Mouse (Mus musculus) adrenal gland, postnatal 25 days (tissue): ENCODE results near the gene Sh2d3c. TPM values are rescaled to one million over a fixed set of nuclear protein-coding genes. Genes with fewer than 3 reads are reported as not detected.

ENCODE experiments used
- DNase-seq: peaks from one replicate; pipeline ENCODE4 v3.0.0; 2021; ENCODE audit warnings: mixed read lengths
- total RNA-seq: library from RNA; stranded (reverse); gene quantifications from 2 replicates; pipeline ENCODE4 v1.2.3, GENCODE M21; 2021

Gene Sh2d3c
- total RNA-seq, 1 experiment from 2014 or later = 23.7 TPM

GRCm38 (mm10) chr2:32699680-32700079 lies 21.2 kb upstream of the Sh2d3c start:
- DNase-seq = no peak

- DNase-seq = no peak
Observed at GRCm38 (mm10) chr2:32700966-32701743, 19.7 kb upstream of the Sh2d3c start.

GRCm38 (mm10) chr2:32703046-32703445 lies 17.8 kb upstream of the Sh2d3c start:
- DNase-seq = no peak

- no peak for DNase-seq
Observed at GRCm38 (mm10) chr2:32704021-32704421, 16.8 kb upstream of the Sh2d3c start, which contains the start of gene Fpgs. TSS of gene Fpgs (minus strand) at chr2:32704145.

- no peak for DNase-seq
Observed at GRCm38 (mm10) chr2:32705018-32705417, 15.8 kb upstream of the Sh2d3c start.

- DNase-seq = no peak
Observed at GRCm38 (mm10) chr2:32706971-32707370, 13.9 kb upstream of the Sh2d3c start.

- peak; percentile 59 for DNase-seq
Observed at GRCm38 (mm10) chr2:32708643-32709042, 12.2 kb upstream of the Sh2d3c start.

GRCm38 (mm10) chr2:32709521-32710137 lies 11.2 kb upstream of the Sh2d3c start:
- no peak for DNase-seq

GRCm38 (mm10) chr2:32710425-32710824 lies 10.4 kb upstream of the Sh2d3c start:
- no peak for DNase-seq

- no peak for DNase-seq
Observed at GRCm38 (mm10) chr2:32711301-32712056, 9.4 kb upstream of the Sh2d3c start.

GRCm38 (mm10) chr2:32712108-32712551 lies 8.7 kb upstream of the Sh2d3c start:
- DNase-seq = peak; percentile 72

- DNase-seq = peak; percentile 95
Observed at GRCm38 (mm10) chr2:32712586-32712933, 8.3 kb upstream of the Sh2d3c start.

- DNase-seq = peak; percentile 93
Observed at GRCm38 (mm10) chr2:32712934-32713817, 7.7 kb upstream of the Sh2d3c start, which contains the start of gene Cdk9. TSS of gene Cdk9 (minus strand) at chr2:32713076.

- DNase-seq = no peak
Observed at GRCm38 (mm10) chr2:32714117-32714986, 6.5 kb upstream of the Sh2d3c start.

GRCm38 (mm10) chr2:32714987-32715425 lies 5.8 kb upstream of the Sh2d3c start:
- no peak for DNase-seq

GRCm38 (mm10) chr2:32718761-32719160 lies 2.1 kb upstream of the Sh2d3c start:
- DNase-seq = no peak

GRCm38 (mm10) chr2:32720053-32720452 lies 802 bp upstream of the Sh2d3c start:
- DNase-seq = no peak

GRCm38 (mm10) chr2:32722046-32722445 lies 1.2 kb downstream of the Sh2d3c start:
- no peak for DNase-seq

- DNase-seq = no peak
Observed at GRCm38 (mm10) chr2:32722581-32722980, 1.7 kb downstream of the Sh2d3c start.

- no peak for DNase-seq
Observed at GRCm38 (mm10) chr2:32724149-32724548, 3.3 kb downstream of the Sh2d3c start.
